Mouse (Mus musculus) stomach, embryonic 16.5 days (tissue): ENCODE results near the gene Pde3b. TPM values are rescaled to one million over a fixed set of nuclear protein-coding genes. Genes with fewer than 3 reads are reported as not detected.

ENCODE experiments used
- ATAC-seq: fragments of 200-750 bp; cut with Nextera tagmentation; 2 replicates; pipeline ENCODE4 v1.8.0; 2017; ENCODE audit warnings: moderate number of reproducible peaks, moderate TSS enrichment; ENCODE audit not compliant: insufficient read depth, low FRiP score
- H3K27ac ChIP-seq: fragments of 300-500 bp; sonication (generic); 2 replicates; pipeline ENCODE4 v1.5.1; 2014; ENCODE audit warnings: low read length
- H3K27me3 ChIP-seq: fragments of 300-500 bp; sonication (generic); 2 replicates; pipeline ENCODE4 v1.6.1; 2014; ENCODE audit warnings: low read length, control low read depth, mixed read lengths; ENCODE audit not compliant: control insufficient read depth, insufficient read depth
- H3K36me3 ChIP-seq: fragments of 300-500 bp; sonication (generic); 2 replicates; pipeline ENCODE4 v1.6.1; 2014; ENCODE audit warnings: low read length; ENCODE audit not compliant: control insufficient read depth, insufficient read depth
- H3K4me1 ChIP-seq: fragments of 300-500 bp; sonication (generic); 2 replicates; pipeline ENCODE4 v1.6.1; 2014; ENCODE audit warnings: low read length, control low read depth, mixed read lengths; ENCODE audit not compliant: control insufficient read depth, insufficient read depth
- H3K4me2 ChIP-seq: fragments of 300-500 bp; sonication (generic); 2 replicates; pipeline ENCODE4 v1.6.1; 2014; ENCODE audit warnings: low read depth, low read length, mixed read lengths
- H3K4me3 ChIP-seq: fragments of 300-500 bp; sonication (generic); replicated peaks from 2 replicates; pipeline ENCODE4 v1.5.1; 2014; ENCODE audit warnings: mild to moderate bottlenecking, low read length
- H3K9ac ChIP-seq: fragments of 300-500 bp; sonication (generic); 2 replicates; pipeline ENCODE4 v1.6.1; 2014; ENCODE audit warnings: low read length
- H3K9me3 ChIP-seq: fragments of 300-500 bp; sonication (generic); replicated peaks from 2 replicates; pipeline ENCODE4 v1.6.1; 2016; ENCODE audit warnings: low read length, control low read depth; ENCODE audit not compliant: control insufficient read depth
- WGBS: fragments of 180-500 bp; shearing (Covaris S2); extraction: QIAGEN DNeasy Blood & Tissue Kit; methylation state at CpG from one replicate; pipeline ENCODE4 v1.1.7; 2014; 5-methylcytosine and 5-hydroxymethylcytosine counted together
- polyA plus RNA-seq: library from polyadenylated mRNA; unstranded; fragments of >200 nt; fragmentation: Nextera tagmentation; extraction: Ambion mirVana; gene quantifications from 2 replicates; pipeline ENCODE4 v1.2.1, GENCODE M21; 2015

Pde3b gene
- polyA plus RNA-seq, 1 experiment from 2014 or later = 3.5 TPM

DNA sequence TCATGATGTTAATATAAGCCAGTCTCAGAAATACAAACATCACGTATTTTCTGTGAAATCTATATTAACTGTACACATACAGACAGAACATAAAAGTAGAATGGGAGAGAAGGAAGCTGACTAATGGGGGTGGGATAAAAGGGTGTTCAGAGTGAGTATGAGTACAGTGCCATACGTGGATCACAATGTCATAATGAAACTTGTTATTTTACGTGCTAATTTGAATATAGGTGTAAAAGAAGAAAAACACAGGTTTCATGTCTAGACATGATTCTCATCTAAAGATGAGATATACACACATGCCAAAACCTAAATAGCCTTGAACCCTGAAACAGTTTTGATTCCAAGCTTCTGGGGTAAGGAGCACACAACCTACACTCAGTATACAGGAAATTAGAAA lies 51.3 kb downstream of the Pde3b start:
- Histone ChIP-seq H3K4me2 (no peak overlapping the region), H3K4me3 (no peak overlapping the region), H3K4me1 (no peaks in the 10 kb centered on the region), H3K9me3 (no peaks in the 10 kb centered on the region), H3K36me3 (no peaks in the 10 kb centered on the region), H3K9ac (no peak overlapping the region), H3K27ac (no peak overlapping the region), H3K27me3 (no peaks in the 10 kb centered on the region)
- no peak for ATAC-seq
- 79% methylated on average over 3 of the region's 3 CpGs for WGBS

DNA sequence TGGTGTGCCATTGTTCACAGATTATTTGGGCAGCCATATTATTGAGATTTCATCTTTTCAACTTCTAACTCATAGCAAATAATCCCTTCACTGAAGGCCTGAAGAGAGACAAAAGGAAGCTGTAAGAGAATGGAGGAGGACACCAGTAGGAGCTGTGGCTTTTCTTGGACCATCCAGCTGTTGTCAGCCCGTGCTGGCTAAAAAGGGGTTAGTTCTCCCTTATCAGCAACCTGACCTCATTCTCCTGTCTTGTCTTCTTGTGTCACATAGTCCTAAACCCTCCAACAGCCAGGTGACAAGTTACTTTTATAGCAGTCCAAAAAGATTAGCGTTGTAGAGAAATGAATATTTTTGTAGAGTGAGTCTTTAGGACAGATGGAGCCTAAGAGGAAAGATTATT lies 57.4 kb downstream of the Pde3b start:
- H3K4me3 ChIP-seq = no peak overlapping the region
- no peak overlapping the region for H3K27ac ChIP-seq
- H3K4me1 ChIP-seq = no peaks in the 10 kb centered on the region
- no peaks in the 10 kb centered on the region for H3K27me3 ChIP-seq
- H3K9ac ChIP-seq = no peak overlapping the region
- no peaks in the 10 kb centered on the region for H3K9me3 ChIP-seq
- no peaks in the 10 kb centered on the region for H3K36me3 ChIP-seq
- no peak for ATAC-seq
- H3K4me2 ChIP-seq = no peak overlapping the region
- WGBS = 56% methylated on average over 2 of the region's 2 CpGs

DNA sequence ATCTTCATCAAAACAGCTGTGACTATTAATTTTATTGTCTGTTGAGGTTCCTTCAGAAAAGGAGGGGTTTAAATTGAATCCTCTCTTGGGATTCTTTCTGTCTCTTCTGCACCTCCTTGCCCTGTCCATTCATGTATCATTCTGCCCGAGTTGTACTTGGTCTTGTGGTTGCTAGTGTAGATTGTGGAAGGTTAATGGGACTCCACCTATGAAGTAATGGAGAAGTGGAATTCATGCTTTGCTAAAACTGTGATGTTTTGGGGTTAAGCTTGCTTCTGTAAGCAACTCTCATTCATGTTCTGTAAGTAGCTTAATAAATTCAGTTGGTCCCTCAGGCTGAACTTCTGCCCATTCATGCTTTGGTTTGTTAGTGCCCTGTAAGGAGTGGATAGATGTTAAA lies 59.8 kb downstream of the Pde3b start:
- 65% methylated on average over 1 of the region's 1 CpGs for WGBS

DNA sequence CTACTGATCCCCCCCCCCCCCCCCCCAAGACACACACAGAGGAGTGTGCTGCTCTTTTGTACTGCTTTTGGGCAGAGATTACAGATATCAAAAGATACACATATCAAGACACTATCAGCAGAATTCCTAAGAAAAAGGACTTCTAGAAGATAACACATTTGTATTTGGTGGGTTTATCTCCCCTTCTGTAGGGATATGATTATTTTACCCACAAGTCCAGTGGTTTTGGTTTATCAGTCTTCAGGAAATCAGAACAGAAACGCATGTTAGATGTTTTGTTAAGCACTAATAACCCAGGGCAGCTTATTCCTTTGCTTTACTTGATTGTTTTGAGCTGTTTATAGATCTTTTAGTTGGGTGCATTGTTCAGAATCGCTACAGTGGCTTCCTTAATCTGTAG lies 62.8 kb downstream of the Pde3b start:
- Histone ChIP-seq H3K4me3 (no peak overlapping the region), H3K9ac (no peak overlapping the region), H3K27me3 (no peaks in the 10 kb centered on the region), H3K27ac (no peak overlapping the region), H3K4me2 (no peak overlapping the region), H3K4me1 (no peaks in the 10 kb centered on the region), H3K9me3 (no peaks in the 10 kb centered on the region), H3K36me3 (no peaks in the 10 kb centered on the region)
- WGBS = 70% methylated on average over 2 of the region's 2 CpGs
- ATAC-seq = no peak

More for the DNA sequence above, 59.8 kb downstream of the Pde3b start:
- no peak for ATAC-seq
- no peak overlapping the region for H3K4me2 ChIP-seq
- no peaks in the 10 kb centered on the region for H3K9me3 ChIP-seq
- no peaks in the 10 kb centered on the region for H3K27me3 ChIP-seq
- no peaks in the 10 kb centered on the region for H3K4me1 ChIP-seq
- H3K4me3 ChIP-seq = no peak overlapping the region
- no peak overlapping the region for H3K27ac ChIP-seq
- H3K36me3 ChIP-seq = no peaks in the 10 kb centered on the region
- no peak overlapping the region for H3K9ac ChIP-seq

DNA sequence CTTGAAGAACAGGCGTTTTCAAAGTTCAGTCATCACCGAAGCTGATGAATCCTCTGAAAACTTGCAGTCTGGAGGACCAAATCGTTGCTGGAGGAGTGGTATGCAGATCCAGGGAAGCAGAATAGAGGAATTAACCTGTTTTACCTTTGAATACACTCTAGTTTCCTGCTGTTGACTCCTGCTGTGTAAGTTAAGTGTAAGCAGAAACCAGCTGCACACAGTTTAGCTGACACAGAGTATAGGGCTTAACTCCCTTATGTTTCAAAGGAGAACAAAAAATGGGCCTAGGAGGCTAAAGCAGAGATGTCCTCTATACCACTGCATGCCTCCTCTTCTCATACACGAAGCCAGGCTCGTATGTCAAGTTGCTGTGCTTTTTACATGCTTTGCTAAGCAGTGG lies 63.8 kb downstream of the Pde3b start:
- Histone ChIP-seq H3K36me3 (no peaks in the 10 kb centered on the region), H3K4me3 (no peak overlapping the region)

DNA sequence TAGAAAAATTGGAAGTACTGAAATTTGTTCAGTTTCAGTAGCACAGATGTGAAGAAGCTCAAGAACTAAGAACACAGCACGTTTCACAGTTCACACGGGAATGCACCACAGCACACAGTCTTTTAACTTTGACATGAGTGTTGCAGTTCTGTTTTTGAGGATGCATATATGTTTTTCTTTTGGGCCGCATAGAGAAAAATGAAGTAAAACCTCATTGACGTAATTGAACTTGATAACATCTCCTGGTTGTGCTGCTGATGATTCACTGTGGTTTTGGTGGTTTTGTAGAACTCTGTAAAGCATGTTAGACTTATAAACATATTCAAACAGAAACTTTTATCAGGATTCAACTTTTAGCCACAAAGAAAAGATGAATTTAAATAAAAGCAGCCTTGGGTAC lies 64.7 kb downstream of the Pde3b start:
- ATAC-seq = no peak
- Histone ChIP-seq H3K4me3 (no peak overlapping the region), H3K27ac (no peak overlapping the region), H3K9ac (no peak overlapping the region), H3K36me3 (no peaks in the 10 kb centered on the region), H3K4me1 (no peaks in the 10 kb centered on the region), H3K9me3 (no peaks in the 10 kb centered on the region), H3K4me2 (no peak overlapping the region), H3K27me3 (no peaks in the 10 kb centered on the region)
- 72% methylated on average over 4 of the region's 4 CpGs for WGBS

More for the DNA sequence above, 63.8 kb downstream of the Pde3b start:
- no peaks in the 10 kb centered on the region for H3K9me3 ChIP-seq
- H3K27ac ChIP-seq = no peak overlapping the region
- H3K4me1 ChIP-seq = no peaks in the 10 kb centered on the region
- H3K9ac ChIP-seq = no peak overlapping the region
- H3K4me2 ChIP-seq = no peak overlapping the region
- 65% methylated on average over 5 of the region's 5 CpGs for WGBS
- ATAC-seq = no peak
- no peaks in the 10 kb centered on the region for H3K27me3 ChIP-seq

DNA sequence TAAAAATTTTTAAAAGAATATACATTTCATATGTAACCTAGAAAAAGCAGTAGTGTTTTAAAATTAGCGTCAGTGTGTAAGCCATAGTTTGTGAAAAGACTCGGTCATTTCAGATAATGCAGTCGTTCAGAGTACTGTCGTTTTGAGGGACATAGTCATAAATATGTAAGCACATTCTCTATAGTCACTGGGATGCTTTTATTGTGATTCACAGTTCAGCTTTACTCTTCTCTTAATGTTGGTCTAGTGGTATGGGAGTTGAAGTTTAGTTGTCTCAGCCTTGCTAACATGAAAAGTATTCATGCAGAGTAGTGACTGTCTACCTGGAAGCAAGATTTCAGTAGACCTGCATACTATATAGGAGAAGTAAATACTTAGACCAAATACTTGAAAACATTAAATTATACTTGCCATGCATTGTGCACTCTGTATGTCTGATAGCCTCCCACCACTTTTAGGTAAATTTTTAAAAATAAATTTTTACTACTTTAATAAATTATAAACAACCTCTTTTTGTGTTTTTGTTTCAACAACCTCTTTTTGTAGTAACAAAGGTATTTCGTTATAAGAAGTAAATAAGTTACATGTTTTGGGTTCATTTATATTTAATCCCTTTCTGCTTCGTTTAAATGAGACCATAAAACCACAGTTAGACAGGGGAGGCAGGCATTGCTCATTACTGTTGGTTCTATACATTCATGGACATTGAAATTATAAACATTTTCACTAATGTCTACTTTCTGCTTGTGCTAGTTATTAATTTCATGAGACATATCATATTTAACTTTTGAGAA lies 65.3 kb downstream of the Pde3b start:
- Histone ChIP-seq H3K4me3 (no peak overlapping the region), H3K27me3 (no peaks in the 10 kb centered on the region), H3K4me1 (no peaks in the 10 kb centered on the region), H3K9ac (no peak overlapping the region), H3K27ac (no peak overlapping the region), H3K9me3 (no peaks in the 10 kb centered on the region), H3K36me3 (no peaks in the 10 kb centered on the region), H3K4me2 (no peak overlapping the region)
- WGBS = 78% methylated on average over 6 of the region's 6 CpGs
- no peak for ATAC-seq

DNA sequence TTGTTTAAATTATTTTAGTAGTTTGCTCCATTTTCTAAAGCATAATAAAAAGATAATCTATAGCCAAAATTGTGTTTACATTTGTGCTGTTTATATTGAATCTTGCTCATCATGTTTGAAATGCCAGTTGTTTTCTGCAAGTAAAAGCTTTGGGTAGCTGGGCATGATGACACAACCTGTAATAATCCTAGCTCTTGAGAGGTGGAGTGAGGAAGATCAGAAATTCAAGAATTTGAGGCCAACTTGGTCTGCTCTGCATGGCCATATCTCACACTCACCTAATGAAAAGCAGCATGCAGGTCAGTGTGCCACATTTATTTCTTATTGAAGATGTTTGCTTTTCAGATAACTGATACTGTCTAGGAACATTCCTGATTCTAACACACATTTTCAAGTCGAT lies 65.9 kb downstream of the Pde3b start:
- Histone ChIP-seq H3K9ac (no peak overlapping the region), H3K4me3 (no peak overlapping the region), H3K4me2 (no peak overlapping the region), H3K27ac (no peak overlapping the region), H3K36me3 (no peaks in the 10 kb centered on the region), H3K27me3 (no peaks in the 10 kb centered on the region), H3K4me1 (no peaks in the 10 kb centered on the region), H3K9me3 (no peaks in the 10 kb centered on the region)
- no peak for ATAC-seq
- 56% methylated on average over 1 of the region's 1 CpGs for WGBS

DNA sequence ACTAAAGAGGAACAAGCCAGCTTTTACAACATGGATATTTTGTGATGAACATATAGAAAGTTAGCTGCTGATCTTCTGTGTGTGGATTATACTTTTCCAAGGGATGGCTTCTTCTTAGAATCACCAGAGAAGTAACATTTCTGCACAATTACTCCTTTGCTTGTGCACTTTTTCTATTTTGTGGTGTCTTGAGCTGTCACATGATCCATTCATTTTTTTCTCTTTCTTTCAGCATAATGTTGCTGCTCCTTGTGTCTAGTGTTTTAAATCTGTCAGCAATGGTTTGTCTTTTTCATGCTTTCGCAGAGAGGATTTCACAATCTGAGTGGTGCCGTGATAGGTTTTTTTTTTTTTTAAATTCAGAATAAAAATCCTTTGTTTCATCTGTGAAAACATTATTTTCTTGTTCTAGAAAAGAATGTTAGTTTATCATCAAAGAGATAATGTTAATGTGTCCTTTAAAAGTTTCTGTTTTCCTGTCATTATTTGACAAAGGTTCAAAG lies 66.4 kb downstream of the Pde3b start:
- Histone ChIP-seq H3K9ac (no peak overlapping the region), H3K4me2 (no peak overlapping the region), H3K27ac (no peak overlapping the region), H3K9me3 (no peaks in the 10 kb centered on the region), H3K36me3 (no peaks in the 10 kb centered on the region), H3K27me3 (no peaks in the 10 kb centered on the region), H3K4me1 (no peaks in the 10 kb centered on the region), H3K4me3 (no peak overlapping the region)
- ATAC-seq = no peak
- WGBS = 84% methylated on average over 2 of the region's 2 CpGs
